Mouse (Mus musculus) naive thymus-derived CD4-positive, alpha-beta T cell, adult 2 months (primary cell): ENCODE measurements around the gene 4930480E11Rik.
"Not testable (repeated sequence)": the region's sequence is repeated elsewhere in the genome, so short reads cannot be mapped to it uniquely, and the experiment has no call there.

Experiments
- DNase-seq: peaks from one replicate; pipeline ENCODE4 v3.0.0-alpha.2; 2011; ENCODE audit warnings: low read depth

Gene 4930480E11Rik

DNA sequence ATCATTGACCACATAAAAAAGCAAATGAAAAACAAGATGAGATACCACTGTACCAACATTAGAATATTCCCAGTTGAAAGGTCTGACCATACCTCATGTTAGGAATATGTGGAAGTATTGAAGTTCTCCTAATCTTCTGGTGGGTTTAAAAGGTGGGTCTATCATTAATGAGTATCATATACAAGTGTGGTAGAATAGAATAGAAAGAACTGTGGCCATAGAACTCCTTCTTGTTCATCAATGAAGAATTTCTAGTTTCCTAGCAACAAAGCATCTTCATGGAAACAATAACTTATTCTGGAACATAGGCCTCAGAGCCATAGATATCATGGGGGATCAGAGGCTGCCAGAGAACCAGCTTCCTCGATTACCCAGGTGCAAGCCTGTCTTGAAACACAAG lies at the start of gene 4930480E11Rik:
Gene 4930480E11Rik, plus strand, starts transcription at position 301 of the 400 bp plus-strand sequence.
- DNase-seq = no peak

DNA sequence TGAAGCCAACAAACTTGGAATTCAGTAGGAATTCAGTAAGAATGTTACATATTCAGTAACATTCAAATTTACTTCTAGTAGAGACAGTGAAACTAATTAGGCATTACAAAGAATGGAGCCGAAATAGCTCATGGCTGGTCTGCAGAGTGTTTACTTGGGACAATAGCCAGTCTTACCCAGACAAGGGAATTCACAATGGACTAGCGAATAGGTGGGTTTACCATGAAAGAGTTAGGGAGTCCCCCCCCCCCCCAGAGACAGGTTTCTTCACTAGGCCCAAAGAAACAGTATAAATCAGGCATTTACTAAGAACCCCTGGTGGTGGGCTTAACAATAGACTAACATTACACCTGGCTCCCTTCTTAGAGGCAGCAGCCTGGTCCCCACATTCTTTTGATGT lies 33.9 kb downstream of the 4930480E11Rik start:
- not testable (repeated sequence) for DNase-seq
